Mouse (Mus musculus) liver, embryonic 14.5 days (tissue): ENCODE measurements around the gene St8sia1. TPM values are rescaled to one million over a fixed set of nuclear protein-coding genes. Genes with fewer than 3 reads are reported as not detected.

ENCODE experiments used
- ATAC-seq: fragments of 200-750 bp; cut with Nextera tagmentation; 2 replicates; pipeline ENCODE4 v1.8.0; 2017; ENCODE audit warnings: moderate number of reproducible peaks, mild to moderate bottlenecking, moderate library complexity; ENCODE audit not compliant: insufficient read depth
- DNase-seq, 3 experiments: peaks; one replicate each; pipeline ENCODE4 v3.0.0-alpha.2; 2012 to 2013; ENCODE audit warnings: low read depth in 3 of 3, low spot score in 3 of 3
- H3K27ac ChIP-seq: fragments of 300-500 bp; sonication (generic); 2 replicates; pipeline ENCODE4 v1.5.1; 2014; ENCODE audit warnings: moderate library complexity, mild to moderate bottlenecking, control low read depth, inconsistent platforms
- H3K27me3 ChIP-seq: fragments of 300-500 bp; sonication (generic); 2 replicates; pipeline ENCODE4 v1.6.1; 2014; ENCODE audit warnings: mild to moderate bottlenecking, low read length, moderate library complexity; ENCODE audit not compliant: control insufficient read depth, insufficient read depth
- H3K36me3 ChIP-seq: fragments of 300-500 bp; sonication (generic); replicated peaks from 2 replicates; pipeline ENCODE4 v1.6.1; 2014; ENCODE audit warnings: low read depth; ENCODE audit not compliant: control insufficient read depth, insufficient read depth
- H3K4me1 ChIP-seq, 2 experiments: fragments of 200-500 bp in 1 of 2; fragments of 300-500 bp in 1 of 2; sonication (generic) in 1 of 2; replicated peaks; 2 replicates each; pipeline ENCODE4 v1.6.1; 2012 to 2014; ENCODE audit warnings: antibody characterized with exemption in 1 of 2, inconsistent platforms in 1 of 2, low read length in 1 of 2; ENCODE audit not compliant: control insufficient read depth in 2 of 2, insufficient read depth in 2 of 2
- H3K4me2 ChIP-seq: fragments of 300-500 bp; sonication (generic); 2 replicates; pipeline ENCODE4 v1.6.1; 2014; ENCODE audit warnings: low read depth, mild to moderate bottlenecking, control low read depth, moderate library complexity
- H3K4me3 ChIP-seq, 2 experiments: fragments of 200-500 bp in 1 of 2; fragments of 300-500 bp in 1 of 2; sonication (generic) in 1 of 2; 2 replicates each; pipeline ENCODE4 v1.5.1; 2012 to 2014; ENCODE audit warnings: low read depth in 2 of 2, low read length in 2 of 2, mild to moderate bottlenecking in 2 of 2, control low read depth in 1 of 2, inconsistent platforms in 1 of 2, moderate library complexity in 1 of 2; ENCODE audit not compliant: insufficient read depth in 1 of 2
- H3K9ac ChIP-seq: fragments of 300-500 bp; sonication (generic); replicated peaks from 2 replicates; pipeline ENCODE4 v1.6.1; 2014; ENCODE audit warnings: mild to moderate bottlenecking, control low read depth, moderate library complexity
- H3K9me3 ChIP-seq: fragments of 300-500 bp; sonication (generic); 2 replicates; pipeline ENCODE4 v1.6.1; 2016; ENCODE audit warnings: low read length, mixed read lengths; ENCODE audit not compliant: control insufficient read depth
- CTCF ChIP-seq: IDR thresholded peaks from 2 replicates; pipeline ENCODE4 v1.5.1; 2016; ENCODE audit warnings: antibody characterized with exemption, low read depth, control low read depth
- EP300 ChIP-seq: IDR thresholded peaks from 2 replicates; pipeline ENCODE4 v1.6.1; 2016; ENCODE audit warnings: antibody characterized with exemption, low read depth
- WGBS: fragments of 180-500 bp; shearing (Covaris S2); extraction: QIAGEN DNeasy Blood & Tissue Kit; methylation state at CpG from one replicate; pipeline ENCODE4 v1.1.7; 2014; ENCODE audit not compliant: insufficient replicate concordance; 5-methylcytosine and 5-hydroxymethylcytosine counted together
- polyA plus RNA-seq, 2 experiments: library from polyadenylated mRNA; depleted of rRNA in 1 of 2; stranded (reverse) in 1 of 2; unstranded in 1 of 2; fragments of >200 nt; fragmentation: Nextera tagmentation in 1 of 2; extraction: Ambion mirVana in 1 of 2; gene quantifications; 2 replicates each; pipeline versions ENCODE4 v1.2.1 to v1.2.3; 2012 to 2014

Gene St8sia1
- polyA plus RNA-seq, 2 experiments, result 0.03 to 0.07 TPM

DNA sequence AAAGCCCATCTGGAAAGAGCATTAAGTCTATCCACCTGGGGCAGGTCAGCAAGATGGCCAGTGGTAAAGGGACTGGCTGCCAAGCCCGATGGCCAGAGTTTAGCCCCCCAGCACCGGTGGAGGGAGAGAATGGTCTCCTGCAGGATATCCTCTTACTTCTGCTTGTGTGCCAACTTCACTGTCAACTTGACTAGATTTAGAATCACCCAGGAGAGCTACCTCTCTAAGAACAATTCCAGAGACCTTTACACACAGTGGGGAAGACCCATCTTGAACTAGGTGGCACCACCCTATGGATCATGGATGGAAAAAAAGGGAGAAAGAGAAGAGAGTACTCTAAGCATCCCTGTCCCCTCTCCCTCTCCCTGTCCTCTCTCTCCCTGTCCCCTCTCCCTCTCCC, 28.7 kb upstream of the St8sia1 start:
- no peak overlapping the region for H3K4me3 ChIP-seq
- 54% methylated on average over 2 of the region's 2 CpGs for WGBS
- no peak overlapping the region for H3K27ac ChIP-seq
- DNase-seq (no peak), ATAC-seq (no peak)
- peaks cover 0 to 5% of the 10 kb centered on the region in 2 experiments; a peak in 1 of 4 replicates for H3K4me1 ChIP-seq
- TF ChIP-seq EP300, result no peak
- no peak for TF ChIP-seq CTCF
- H3K9ac ChIP-seq, result no peak overlapping the region
- H3K4me2 ChIP-seq, result no peak overlapping the region
- no peaks in the 10 kb centered on the region for H3K36me3 ChIP-seq
- H3K9me3 ChIP-seq, result no peaks in the 10 kb centered on the region
- H3K27me3 ChIP-seq, result no peaks in the 10 kb centered on the region

DNA sequence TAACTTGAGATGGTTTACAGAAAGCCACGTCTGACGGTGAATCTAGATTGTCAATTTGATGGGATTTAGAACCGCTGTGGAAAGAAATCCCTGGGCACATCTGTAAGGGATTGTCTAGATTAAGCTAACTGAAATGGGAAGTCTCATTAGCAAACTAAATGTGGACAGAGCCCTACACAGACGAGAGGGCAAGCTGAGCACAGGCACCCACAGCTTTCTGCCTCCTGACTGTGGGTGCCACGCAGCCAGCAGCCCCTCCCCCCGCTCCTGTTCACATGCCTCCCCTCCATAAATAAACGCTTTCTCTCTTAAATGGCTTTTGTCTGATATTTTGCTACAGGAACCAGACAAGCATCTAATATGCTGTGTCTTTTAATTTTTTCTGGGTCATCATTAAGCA, 27.8 kb upstream of the St8sia1 start:
- Histone ChIP-seq H3K4me2 (no peak overlapping the region), H3K36me3 (no peaks in the 10 kb centered on the region), H3K27me3 (no peaks in the 10 kb centered on the region), H3K4me3 (no peak overlapping the region), H3K27ac (no peak overlapping the region), H3K4me1 (peaks cover 0 to 5% of the 10 kb centered on the region in 2 experiments; a peak in 1 of 4 replicates), H3K9ac (no peak overlapping the region), H3K9me3 (no peaks in the 10 kb centered on the region)
- no peak for ATAC-seq
- TF ChIP-seq EP300, result no peak
- TF ChIP-seq CTCF, result no peak
- 48% methylated on average over 7 of the region's 7 CpGs for WGBS
- no peak for DNase-seq

DNA sequence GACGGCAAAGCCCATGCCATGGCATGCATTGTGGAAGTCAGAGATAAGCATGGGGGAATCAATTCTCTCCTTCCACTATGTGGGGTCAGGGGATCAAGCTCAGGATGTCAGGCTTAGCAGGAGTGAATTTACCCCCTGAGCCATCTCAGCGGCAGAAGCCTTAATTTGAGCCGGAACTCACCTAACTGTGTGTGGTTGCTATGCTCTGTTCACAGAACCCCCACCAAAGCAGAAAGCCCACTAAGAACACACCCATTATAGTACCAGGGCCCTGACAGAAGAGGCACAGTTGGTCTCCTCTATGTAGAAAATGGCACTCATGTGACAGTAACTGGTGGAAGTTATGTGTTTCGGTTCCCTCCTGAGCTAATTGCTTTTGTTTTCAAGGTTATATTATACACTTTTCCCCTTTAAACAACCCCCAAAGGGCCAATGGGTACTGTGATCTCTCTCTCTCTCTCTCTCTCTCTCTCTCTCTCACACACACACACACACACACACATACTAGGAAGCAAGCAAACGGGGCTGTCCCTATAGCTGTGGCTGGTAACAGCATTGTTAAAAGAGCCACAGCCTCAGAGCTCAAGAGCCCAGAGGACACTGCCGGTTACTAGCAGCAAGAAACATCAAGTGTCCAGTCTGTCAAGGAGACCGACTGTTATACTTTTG, 27.3 kb upstream of the St8sia1 start:
- Histone ChIP-seq H3K9ac (no peak overlapping the region), H3K27ac (no peak overlapping the region), H3K4me3 (no peak overlapping the region), H3K4me1 (peaks cover 0 to 5% of the 10 kb centered on the region in 2 experiments; a peak in 1 of 4 replicates), H3K9me3 (no peaks in the 10 kb centered on the region), H3K4me2 (no peak overlapping the region), H3K36me3 (no peaks in the 10 kb centered on the region), H3K27me3 (no peaks in the 10 kb centered on the region)
- TF ChIP-seq EP300 (no peak), CTCF (no peak)
- WGBS, result 46% methylated on average over 7 of the region's 7 CpGs
- DNase-seq, result no peak
- ATAC-seq, result no peak

DNA sequence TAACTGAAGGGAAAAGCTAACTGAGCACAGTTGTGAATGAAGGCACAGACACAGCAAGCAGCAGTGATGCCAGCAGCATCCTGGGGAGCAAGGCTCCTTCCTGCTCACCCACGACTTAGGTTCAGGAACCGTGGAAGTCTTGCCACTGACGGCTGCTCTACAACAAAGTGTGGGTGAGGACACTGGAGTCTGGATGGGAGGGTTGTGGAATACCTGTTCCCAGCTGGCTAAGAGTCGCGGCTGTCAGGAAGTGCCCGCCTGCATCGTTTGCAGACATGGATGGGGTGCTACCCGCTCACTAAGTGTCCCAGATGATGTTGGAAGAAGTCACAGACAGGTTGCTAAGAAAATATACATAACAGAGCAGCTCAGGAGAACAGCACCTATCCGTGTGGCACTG, 26.3 kb upstream of the St8sia1 start:
- no peaks in the 10 kb centered on the region for H3K36me3 ChIP-seq
- no peak overlapping the region for H3K9ac ChIP-seq
- H3K27me3 ChIP-seq, result no peaks in the 10 kb centered on the region
- no peak overlapping the region for H3K27ac ChIP-seq
- H3K9me3 ChIP-seq, result no peaks in the 10 kb centered on the region
- TF ChIP-seq EP300 (no peak), CTCF (no peak)
- H3K4me2 ChIP-seq, result no peak overlapping the region
- peaks cover 0 to 5% of the 10 kb centered on the region in 2 experiments; a peak in 1 of 4 replicates for H3K4me1 ChIP-seq
- ATAC-seq (no peak), DNase-seq (no peak)
- WGBS, result 62% methylated on average over 9 of the region's 9 CpGs
- no peak overlapping the region for H3K4me3 ChIP-seq

DNA sequence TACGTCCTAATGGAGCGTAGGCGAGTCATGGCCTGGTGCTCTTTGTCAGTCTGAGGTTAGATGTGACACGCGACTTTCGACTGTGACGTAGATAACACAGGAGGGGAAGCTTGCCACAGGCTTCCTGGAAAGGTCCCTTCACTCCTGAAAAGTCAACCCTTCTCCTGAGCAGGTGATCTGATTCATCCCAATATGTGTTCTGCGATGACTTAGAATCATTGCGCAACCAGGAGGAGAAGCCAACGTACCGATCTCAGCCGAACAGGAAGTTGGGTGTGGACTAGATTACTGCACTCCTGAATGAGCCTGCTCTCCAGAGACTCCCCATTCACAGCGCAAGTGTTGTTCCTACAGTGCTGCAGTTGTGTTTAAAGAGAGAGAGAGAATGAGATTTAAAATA, 25.2 kb upstream of the St8sia1 start:
- peaks cover 0 to 5% of the 10 kb centered on the region in 2 experiments; a peak in 1 of 4 replicates for H3K4me1 ChIP-seq
- no peaks in the 10 kb centered on the region for H3K27me3 ChIP-seq
- WGBS, result 40% methylated on average over 13 of the region's 13 CpGs
- no peak for ATAC-seq
- no peak overlapping the region for H3K4me2 ChIP-seq
- TF ChIP-seq EP300 (no peak), CTCF (no peak)
- H3K4me3 ChIP-seq, result no peak overlapping the region
- H3K36me3 ChIP-seq, result no peaks in the 10 kb centered on the region
- H3K9me3 ChIP-seq, result no peaks in the 10 kb centered on the region
- no peak overlapping the region for H3K9ac ChIP-seq
- no peak overlapping the region for H3K27ac ChIP-seq
- DNase-seq, result no peak
